11 mouse cellular contexts compared by ENCODE assay signal in the genomic region with DNA sequence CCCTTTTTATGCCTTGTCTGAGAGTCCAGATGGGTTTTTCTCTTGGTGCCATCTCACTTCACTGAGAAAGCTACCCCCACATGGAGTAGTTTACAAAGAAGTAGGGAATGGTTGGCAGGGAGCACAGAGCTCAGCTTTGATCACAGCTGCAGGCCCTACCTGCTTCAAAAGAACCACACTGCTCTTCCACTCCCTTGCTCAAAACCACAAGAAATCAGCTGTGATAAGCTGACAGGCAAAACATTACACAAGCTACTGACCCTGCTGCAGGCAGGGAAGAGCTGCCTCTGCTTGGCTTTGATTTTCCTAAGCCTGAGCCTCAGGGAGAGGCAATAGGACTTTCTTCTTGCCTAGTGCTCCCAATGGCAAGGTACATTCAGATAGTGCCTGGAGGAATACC.
DNase-seq lines count a peak whose midpoint lies in the region; ATAC-seq lines count a peak whose summit lies in the region.
"Had no signal": no experiment of that assay in that cellular context is flagged by ENCODE, and none has a peak within 500 bp of the region (broad histone marks: within the 10 kb centered on the region; RNA-seq: fewer than 3 reads in every experiment).

No protein-coding gene starts in this region.

- peaks cover 21% of the 10 kb centered on the region for H3K4me1 ChIP-seq in hindbrain, embryonic 10.5 days (replicated peaks)
- no peaks in the 10 kb centered on the region for H3K4me1 ChIP-seq in hindbrain, embryonic 11.5 days (replicated peaks; ENCODE audit: control insufficient read depth, insufficient read depth, low read length)
- H3K4me1 ChIP-seq in midbrain, embryonic 15.5 days: peaks cover 14% of the 10 kb centered on the region

- no peak overlapping the region for H3K4me2 ChIP-seq in hindbrain, embryonic 11.5 days (replicated peaks; ENCODE audit: low read depth, low read length)
- H3K4me2 ChIP-seq in midbrain, embryonic 15.5 days: no peak overlapping the region

- H3K36me3 ChIP-seq in hindbrain, embryonic 10.5 days: no peaks in the 10 kb centered on the region
- no peaks in the 10 kb centered on the region for H3K36me3 ChIP-seq in hindbrain, embryonic 11.5 days (ENCODE audit: control insufficient read depth, insufficient read depth, low read length)
- H3K36me3 ChIP-seq in midbrain, embryonic 15.5 days (replicated peaks): no peaks in the 10 kb centered on the region

- no peak overlapping the region for H3K9ac ChIP-seq in hindbrain, embryonic 11.5 days (ENCODE audit: low read depth, low read length)
- no peak overlapping the region for H3K9ac ChIP-seq in midbrain, embryonic 15.5 days

- H3K4me3 ChIP-seq in hindbrain, embryonic 10.5 days: no peak overlapping the region
- H3K4me3 ChIP-seq in hindbrain, embryonic 11.5 days (ENCODE audit: low read depth, low read length): no peak overlapping the region
- no peak overlapping the region for H3K4me3 ChIP-seq in midbrain, embryonic 15.5 days
- H3K4me3 ChIP-seq: left cerebral cortex, adult 2 months had no signal

- no peak for DNase-seq in hindbrain, embryonic 10.5 days (ENCODE audit: low spot score)
- no peak for DNase-seq in hindbrain, embryonic 11.5 days (ENCODE audit: low spot score)
- DNase-seq in thymus, adult 18-20 months: peak; percentile 9 to 22
- no peak for DNase-seq in thymus, postnatal 4 days
- DNase-seq in gastrocnemius, adult 18-20 months (ENCODE audit: low spot score): no peak
- no peak for DNase-seq in lung, postnatal 25 days (ENCODE audit: low spot score)
- no peak for DNase-seq in c-Kit-positive CD71-positive TER-119-positive erythroid progenitor cells, embryonic 14.5 days (ENCODE audit: low spot score)
- DNase-seq: cerebellum, adult 9-10 months had no signal

- H3K27ac ChIP-seq in hindbrain, embryonic 10.5 days: peak overlapping the region; percentile 29; the same call in 1 of the 2 replicates
- H3K27ac ChIP-seq in hindbrain, embryonic 11.5 days (ENCODE audit: low read depth, low read length): no peak overlapping the region
- H3K27ac ChIP-seq in midbrain, embryonic 15.5 days: peak overlapping the region; percentile 57
- H3K27ac ChIP-seq: kidney, postnatal 0 days; left cerebral cortex, adult 2 months had no signal

- H3K9me3 ChIP-seq in hindbrain, embryonic 10.5 days: no peaks in the 10 kb centered on the region
- no peaks in the 10 kb centered on the region for H3K9me3 ChIP-seq in hindbrain, embryonic 11.5 days (ENCODE audit: control insufficient read depth, low read length)
- no peaks in the 10 kb centered on the region for H3K9me3 ChIP-seq in midbrain, embryonic 15.5 days

- no peaks in the 10 kb centered on the region for H3K27me3 ChIP-seq in hindbrain, embryonic 10.5 days (ENCODE audit: insufficient read depth, poor library complexity, severe bottlenecking)
- no peaks in the 10 kb centered on the region for H3K27me3 ChIP-seq in hindbrain, embryonic 11.5 days (ENCODE audit: control insufficient read depth, insufficient read depth, low read length)
- no peaks in the 10 kb centered on the region for H3K27me3 ChIP-seq in midbrain, embryonic 15.5 days (replicated peaks)

- ATAC-seq in hindbrain, embryonic 11.5 days (ENCODE audit: low FRiP score): no peak
- ATAC-seq in midbrain, embryonic 15.5 days (replicated peaks): peak; percentile 77

Comparison
In these comparisons a context has a peak if more than half of its experiments do, and no peak if none do; other contexts are left out.
1. DNase-seq: peak in thymus, adult 18-20 months (2 of 2); none in hindbrain, embryonic 10.5 days (single experiment), hindbrain, embryonic 11.5 days (single experiment), thymus, postnatal 4 days (single experiment), gastrocnemius, adult 18-20 months (single experiment), lung, postnatal 25 days (single experiment) and c-Kit-positive CD71-positive TER-119-positive erythroid progenitor cells, embryonic 14.5 days (single experiment).